Mouse (Mus musculus) left cerebral cortex, adult 9 months (tissue): Measurements from ENCODE around the gene Inpp4a.
A peak's percentile ranks its signal among the peaks of the same experiment; 100 is the strongest.

Experiments
- DNase-seq, 2 experiments: peaks; one replicate each; pipeline ENCODE4 v3.0.0; 2022; ENCODE audit warnings: low spot score in 2 of 2

Inpp4a gene

DNA sequence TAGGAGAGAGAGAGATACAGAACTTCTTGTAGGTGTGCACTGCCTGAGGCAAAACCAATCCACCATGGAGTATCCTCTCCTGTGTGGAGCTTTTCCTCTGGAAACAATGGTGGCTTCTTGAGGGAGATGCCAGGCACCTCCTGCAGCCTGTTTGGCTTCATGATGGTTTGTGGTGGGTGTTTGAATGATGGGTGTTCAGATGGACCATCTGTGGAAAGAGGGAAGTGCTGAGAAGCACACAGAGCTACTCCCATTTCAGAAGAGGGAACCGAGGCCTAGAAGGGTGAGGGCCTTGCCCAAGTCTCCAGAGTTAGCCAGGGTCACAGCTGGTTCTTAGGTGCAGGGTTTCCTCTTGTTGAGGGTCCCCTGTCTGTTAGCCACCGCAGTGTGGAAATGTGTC lies 23.0 kb downstream of the Inpp4a start:
- DNase-seq, result no peak

DNA sequence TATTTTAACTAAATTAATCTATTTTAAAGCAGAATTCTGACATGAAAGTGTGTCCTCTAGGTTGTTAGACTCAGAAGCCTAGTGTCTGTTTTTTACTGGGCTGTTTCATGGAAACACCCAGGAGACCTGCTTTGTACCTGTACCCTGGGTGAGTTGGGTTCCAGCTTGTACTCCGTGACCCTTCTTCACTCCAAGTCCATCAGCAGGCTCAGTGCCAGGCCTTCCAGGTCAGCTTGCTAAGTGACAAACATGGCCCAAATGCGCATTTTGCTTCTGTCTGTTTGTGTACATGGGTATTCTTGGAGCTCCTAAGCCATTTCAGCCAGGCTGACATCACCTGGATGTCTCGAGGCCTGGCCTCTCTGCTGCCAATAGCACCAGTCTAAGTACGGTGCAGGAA lies 23.5 kb downstream of the Inpp4a start:
- no peak for DNase-seq

DNA sequence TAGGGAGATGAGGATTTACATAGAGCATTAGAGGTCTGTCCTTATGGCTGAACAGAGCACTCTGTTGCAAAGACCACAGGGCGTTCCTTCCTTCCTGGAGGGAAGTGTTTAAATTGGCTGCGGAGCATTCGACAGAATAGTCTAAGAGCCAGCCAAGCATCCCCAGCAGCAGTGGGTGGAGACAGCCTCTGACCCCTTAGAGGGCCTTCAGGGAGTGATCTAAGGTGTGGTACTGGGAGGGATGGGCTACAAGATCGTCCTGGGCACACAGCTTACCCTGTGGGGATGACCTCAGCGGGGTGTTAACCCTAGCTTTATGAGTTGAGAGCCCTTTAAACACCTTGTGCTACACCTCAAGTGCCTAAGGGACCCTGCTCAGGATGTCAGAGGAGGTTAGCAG lies 24.9 kb downstream of the Inpp4a start:
- DNase-seq, result no peak

DNA sequence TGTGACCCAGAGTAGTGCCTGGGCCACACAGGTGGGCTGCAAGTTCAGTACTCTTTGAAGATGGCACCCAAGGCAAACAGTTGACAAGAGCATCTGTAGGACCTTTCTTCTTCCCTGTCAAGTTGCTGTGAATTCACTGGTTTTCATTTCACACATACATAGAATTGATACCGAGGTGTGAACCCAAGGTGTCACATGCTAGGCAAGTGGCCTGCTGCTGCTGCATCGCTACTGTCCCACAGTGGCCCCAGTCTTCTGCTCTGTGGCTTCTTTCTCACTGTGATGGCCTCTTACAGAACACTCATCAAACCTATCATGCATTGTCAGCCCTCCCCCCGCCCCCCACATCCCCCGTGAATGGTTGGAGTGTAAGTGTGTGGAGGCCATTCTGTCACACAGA lies 27.6 kb downstream of the Inpp4a start:
- DNase-seq, result no peak

DNA sequence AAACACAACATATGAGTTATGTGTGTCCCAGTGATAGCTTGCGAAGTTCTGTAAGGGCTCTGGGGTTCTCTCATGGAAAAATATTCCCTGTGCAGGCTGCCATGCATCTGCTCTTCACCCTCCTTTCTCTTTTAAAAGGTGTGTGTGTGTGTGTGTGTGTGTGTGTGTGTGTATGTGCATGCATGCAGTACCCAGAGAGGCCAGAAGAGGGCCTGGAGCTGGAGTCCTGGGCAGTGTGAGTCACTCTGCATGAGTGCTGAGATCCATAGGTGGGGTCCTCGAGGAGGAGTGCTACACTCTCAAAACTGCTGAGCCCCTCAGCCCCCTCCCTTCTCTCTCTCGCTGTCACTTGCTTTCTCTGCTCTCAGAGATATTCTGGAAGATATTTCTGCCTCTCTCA lies 29.5 kb downstream of the Inpp4a start:
- DNase-seq, result no peak

DNA sequence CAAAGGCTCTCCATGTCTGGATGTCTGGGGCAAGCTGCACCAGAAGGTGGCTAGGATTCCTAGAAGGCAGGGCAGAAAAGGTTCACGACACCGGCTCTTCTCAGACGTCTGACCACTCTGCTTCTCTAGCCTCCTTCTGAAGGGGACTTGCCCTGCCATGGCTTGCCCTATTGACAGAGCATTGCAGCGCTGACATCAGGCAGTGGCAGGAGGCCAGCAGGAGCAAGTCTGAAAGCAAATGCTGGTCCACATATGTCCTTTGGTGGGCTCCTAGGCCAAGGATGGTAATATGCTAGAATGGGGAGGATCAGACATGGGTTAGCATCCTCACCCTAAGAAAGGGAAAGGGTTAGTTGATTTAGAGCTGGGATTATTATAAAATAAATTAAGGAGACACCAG lies 30.2 kb downstream of the Inpp4a start:
- no peak for DNase-seq

DNA sequence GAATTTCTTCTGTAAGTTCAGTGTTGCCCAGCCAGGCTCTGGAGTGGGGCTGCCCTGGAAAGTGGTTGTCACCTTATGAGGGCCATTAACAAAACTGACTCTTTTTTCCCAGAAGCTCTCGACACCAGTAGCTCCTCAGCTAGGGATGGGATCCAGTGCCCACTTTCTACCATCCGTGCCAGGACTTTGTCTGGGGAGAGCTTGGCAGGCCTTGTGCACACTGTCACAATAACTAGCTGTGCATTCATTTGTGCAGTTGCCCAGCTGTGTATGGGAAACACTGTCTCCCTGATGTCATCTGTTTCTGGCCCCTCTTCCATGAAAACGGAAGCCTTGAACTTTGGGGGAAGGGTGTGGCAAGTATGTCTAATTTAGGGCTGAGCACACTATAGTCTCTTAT lies 33.1 kb downstream of the Inpp4a start:
- no peak for DNase-seq

DNA sequence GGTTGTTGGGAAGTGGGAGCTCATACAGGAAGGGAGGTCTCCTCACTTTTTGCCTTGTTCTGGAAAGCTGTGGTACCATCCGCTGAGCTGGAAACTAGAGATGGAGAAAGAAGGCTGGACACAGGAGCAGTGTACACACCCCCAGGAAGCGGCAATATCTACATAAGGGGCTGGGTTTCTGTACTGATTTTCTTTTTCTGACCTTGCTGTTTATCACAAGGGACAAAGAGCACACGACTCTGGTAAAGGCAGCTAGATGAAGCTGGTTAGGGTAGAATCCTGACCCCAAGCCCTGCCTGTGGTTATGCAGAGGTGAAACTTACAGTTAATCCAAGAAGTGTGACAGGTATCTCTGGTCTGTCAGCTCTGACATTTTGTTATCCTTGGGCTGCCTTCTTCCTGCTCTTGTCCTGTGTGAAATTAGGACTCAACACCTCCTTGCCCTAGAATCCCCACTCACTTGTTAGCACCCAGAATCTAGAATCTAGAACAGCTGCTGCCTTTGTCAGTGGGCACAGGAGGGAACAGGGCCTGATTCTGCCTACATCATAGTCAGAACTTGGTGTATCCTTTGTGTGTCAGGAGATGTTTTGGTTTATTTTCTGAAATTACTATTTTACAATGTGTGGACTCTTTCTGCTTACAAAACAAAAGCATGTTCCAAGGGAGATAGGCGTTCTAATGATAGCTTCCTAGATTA lies 34.2 kb downstream of the Inpp4a start:
- no peak for DNase-seq

DNA sequence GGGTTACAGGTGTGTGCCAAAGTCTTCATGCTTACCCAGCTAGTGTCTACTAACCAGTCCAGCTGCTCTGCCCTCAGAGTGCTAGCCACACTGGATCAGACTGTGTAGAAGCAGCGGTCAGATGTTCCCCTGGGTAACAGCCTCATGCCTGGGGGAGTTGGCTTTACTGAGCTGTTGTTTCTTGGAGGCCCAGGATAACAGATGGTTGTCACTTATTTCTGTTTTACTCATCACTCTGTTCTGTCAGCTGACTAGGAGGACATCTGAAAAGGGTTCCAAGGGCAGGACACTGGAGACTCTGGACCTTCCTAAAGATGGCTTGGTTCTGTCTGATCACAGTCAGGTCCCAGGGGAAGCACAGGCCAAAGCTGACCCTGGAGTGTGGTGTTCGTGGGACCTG lies 36.4 kb downstream of the Inpp4a start:
- DNase-seq, result no peak

DNA sequence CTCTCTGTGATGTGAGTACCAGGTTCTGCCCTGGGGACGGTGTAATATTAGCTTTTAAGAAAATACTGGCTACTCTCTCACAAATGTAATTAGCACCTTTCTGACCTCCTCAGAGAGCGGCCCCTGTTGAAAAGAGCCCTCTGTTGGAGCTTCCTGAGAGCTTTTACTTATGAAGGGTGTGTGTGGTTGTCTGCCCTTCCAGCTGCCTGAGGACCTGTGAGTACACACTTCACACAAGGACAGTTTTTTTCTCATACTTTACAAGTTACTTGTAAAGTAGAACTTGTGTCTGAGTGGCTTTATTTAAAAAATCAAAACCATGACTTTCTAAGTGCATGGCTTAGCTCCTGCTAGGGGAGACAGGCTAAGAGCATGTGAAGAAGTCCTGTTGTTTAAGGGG lies 37.1 kb downstream of the Inpp4a start:
- DNase-seq, result no peak

DNA sequence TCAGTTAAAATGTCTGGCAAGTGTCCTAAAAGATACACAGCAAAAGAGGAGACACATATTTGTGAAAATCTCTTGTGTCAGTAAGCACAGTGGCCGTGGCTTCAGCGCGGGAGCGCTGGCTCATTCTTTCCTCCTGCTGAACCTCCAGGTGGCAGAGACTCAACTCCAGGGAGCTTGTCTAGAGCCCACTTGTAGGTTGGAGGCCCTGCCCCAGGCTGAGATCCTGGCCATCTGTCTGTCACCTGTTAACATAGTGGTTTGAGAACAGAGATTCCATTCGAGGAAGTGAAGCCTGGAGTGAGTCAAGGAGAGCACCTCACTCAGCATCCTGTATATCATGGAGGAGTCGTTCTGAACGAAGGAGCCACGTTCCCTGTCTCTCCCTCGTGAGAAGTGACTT lies 37.6 kb downstream of the Inpp4a start:
- no peak for DNase-seq

DNA sequence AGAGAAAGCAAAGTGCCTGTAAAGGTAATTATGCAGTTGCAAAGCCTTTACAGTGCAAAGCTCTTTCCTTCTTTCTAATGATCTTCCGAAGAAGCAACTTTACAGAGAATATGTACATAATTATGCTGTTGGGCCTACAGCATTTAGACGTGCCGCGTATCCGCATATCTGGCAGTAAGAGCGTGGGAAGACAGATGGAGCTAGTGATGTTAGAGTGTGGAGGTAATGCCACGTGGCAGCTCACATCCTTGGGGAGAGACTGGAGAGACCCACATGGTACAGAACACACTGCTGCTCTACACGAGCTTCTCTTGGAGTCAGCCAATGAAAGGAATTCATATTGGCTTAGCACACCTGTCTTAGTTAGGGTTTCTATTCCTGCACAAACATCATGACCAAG lies 39.5 kb downstream of the Inpp4a start:
- DNase-seq, result peak; percentile 55 to 66

DNA sequence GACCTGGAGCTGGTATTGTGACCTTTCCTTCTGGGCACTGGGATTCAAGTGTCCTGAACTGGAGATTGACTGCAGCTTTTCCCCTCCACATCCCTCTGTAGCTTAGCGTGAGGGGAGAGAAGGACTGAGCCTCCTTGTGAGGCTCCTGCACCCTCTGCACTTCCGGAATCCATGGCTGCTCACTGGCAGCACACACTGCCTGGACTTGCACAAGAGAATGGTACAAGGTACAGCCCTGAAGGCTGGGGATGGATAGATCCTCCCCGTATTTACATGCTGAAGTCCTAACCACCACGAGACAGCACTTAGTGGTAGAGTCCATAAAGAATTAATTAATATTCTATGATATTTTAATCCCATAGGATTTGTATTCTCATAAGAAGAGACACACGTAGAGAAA lies 41.7 kb downstream of the Inpp4a start:
- DNase-seq, result no peak

DNA sequence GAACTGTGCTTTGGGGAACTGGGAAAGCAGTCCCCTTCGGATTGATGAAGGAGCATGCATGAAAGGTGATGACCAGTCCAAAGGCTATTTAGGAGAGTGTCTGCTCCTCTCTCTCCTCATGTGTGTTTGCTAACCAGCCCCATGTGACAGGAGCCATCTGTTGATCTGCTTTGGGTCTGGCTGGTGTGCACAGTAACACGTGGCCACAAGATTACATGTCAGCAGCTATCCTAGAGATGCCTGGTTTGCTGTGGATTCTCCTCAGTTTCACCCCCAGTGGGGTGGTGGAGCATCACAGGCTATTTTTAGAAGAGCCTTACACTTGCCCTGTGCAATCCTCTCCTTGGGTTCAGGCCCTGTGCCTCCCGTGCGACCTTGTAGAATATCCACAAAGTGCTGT lies 42.2 kb downstream of the Inpp4a start:
- DNase-seq, result no peak

DNA sequence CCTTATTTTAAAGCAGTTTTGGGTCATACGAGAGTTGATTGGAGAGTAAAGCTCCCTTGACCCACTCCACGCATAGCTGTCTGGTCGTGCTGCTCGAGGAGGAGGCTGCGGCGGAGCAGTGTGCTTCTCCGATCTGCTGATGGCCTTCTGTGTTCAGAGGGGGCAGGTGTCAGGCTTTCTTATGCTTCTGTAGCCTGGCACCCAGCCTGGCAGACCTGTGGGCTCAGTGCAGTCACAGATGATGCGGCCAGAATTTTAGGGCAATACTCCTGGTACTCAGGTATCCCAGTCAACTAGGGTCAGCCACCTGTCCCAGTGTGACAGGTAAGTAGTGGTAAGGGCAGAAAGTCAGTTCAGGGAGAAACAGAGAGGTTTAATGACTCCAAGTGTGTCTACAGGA lies 42.9 kb downstream of the Inpp4a start:
- DNase-seq, result no peak

DNA sequence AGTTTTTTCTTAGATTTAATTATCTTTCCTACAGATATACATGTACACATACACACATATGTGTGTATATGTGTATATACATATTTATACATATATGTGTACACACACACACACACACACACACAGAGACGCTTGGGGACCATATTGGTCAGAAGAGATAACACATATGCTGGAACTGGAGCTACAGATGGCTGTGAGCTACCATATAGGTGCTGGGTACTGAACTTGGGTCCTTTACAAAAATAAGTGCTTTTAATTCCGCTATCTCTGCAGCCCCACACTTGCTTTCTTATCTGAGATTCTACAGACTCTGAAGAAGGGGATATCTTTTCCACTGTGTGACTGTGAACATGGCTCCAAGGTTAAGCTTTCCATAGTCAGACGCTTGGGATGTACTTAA lies 43.6 kb downstream of the Inpp4a start:
- no peak for DNase-seq

DNA sequence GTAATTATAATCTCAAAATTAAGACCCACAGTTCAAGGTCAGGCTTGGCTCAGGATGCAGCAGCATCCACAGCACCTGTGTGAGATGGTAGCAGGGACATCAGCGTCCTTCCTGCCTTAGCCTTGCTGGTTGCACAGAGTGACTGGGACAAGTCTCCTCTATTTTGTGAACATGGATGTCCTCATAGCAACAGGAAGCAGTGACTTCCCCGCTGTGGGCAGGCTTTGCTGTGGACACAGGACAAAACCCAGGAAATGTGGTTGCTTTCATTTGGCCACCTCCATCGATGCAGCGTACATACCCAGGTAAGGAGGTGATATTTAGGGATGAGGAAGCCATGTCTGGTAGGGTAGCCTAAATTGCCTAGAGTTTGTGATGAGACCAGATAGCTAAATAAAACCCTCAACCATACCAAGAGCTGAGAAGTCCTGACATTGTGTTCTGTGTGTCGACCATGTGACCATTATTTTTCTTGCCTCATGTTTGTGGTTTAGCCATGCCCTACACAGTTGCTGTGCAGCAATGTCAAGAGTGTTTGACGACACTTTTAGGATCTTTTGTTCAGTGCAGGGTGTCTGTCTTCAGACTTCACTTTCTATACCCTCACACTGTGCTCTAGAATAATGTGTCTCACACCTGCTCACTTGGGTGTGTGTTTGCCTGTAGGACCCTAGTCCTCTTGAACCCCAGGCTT lies 44.7 kb downstream of the Inpp4a start:
- DNase-seq, result no peak

DNA sequence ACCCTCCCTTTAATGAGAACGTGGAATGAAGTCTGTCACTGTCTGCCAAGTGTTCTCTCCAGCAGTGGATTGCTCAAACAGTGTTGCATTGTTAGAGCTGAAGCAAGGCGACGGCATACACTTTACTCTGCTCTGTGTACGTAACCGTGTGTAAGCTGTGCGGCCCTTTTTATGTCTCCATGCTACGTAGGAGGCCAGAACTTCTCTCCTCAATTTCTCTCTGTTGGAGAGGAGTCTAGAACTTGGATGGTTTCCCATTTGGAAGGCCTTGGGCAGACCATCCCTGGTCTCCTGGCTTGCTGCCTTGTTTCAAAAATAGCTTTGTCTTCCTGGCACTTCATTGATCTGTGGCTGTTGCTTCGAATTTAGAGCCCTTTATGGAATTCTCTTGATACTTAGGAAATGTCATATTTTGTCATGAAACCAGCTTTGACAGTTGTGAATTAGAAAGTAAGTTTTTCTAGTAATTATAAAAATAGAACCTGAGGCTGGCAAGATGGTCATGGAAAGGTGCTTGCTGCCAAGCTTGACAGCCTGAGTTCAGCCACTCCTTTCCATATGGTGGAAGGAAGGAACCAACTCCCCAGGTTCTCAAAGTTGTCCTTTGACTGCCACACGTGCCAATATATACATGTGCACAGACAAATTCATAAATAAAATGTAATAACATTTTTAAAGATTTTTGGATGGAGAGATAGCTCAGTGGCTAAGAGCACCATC lies 47.9 kb downstream of the Inpp4a start:
- peak in 1 of 2 experiments; percentile 56 for DNase-seq

DNA sequence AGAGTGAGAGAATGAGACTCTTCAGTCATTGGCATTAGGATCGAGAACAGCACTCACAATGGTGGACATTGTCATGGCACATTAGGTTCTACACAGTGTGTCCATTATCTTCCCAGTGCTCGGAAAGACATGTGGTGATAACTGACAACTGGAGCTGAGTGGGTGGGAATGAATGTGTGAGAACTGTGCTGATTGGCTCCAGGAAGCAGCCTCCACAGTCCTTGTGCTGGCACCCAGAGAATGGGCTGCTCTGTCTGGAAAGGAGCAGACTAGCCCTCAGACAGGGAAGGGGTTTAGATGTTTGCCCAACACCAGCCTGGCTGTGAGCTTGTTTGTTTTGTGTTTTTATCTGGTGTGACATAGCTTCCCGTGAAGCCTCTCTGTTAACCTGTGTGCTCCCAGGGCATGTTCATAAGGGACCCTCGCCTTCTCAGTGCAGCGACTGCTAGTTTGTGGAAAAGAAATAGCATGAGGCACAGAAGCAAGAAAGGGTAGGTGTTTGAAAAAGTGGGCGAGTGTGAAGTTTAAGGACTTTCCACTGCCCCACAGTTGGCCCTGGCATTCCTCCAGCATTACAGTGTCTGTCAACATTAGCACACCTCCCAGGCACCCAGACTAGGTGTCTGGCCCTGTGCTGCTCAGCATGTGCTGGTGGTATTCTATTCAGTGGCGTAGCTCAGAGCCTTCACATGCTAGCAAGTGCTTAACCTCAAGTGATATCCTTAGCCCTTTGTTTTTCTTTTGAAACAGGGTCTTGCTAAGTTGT lies 51.4 kb downstream of the Inpp4a start:
- DNase-seq, result peak; percentile 61 to 81

DNA sequence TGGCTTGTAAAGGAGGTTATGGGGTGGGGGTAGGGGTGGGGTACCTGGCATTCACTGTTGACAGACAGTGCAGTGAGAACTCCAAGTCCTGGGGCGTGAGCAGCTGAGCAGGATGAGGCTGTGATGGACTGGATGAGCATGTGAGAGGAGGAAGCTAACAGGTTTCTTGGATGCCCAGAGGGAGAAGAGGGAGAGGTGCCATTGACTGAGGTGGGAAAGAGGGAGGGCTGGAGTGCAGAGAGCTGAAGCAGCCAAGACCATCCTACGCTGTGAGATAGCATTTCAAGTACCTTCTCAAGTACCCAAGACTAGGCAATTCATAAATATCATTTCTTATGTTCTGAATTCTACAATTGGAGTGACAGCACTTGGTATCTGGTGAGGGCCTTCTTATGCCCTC lies 52.3 kb downstream of the Inpp4a start:
- DNase-seq, result peak; percentile 48 to 61

DNA sequence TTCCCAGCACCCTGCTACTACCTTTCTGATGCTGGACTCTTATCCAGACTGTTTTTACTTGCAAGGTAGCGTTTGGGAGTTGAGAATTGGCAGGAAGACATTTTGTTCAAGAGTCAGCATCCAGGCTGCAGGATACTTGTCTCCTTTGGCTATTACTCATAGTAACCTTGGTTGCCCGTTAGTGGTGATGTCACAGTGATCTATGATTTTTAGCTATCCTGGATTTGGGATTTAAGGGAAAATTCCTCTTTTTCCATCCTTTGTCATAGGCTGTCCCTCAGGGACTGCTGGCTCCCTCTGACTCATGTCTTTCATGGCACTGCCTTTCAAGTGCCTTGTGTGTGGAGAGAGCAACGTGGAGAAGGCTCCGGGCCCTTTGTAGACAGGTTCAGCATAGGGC lies 53.8 kb downstream of the Inpp4a start:
- DNase-seq, result no peak

DNA sequence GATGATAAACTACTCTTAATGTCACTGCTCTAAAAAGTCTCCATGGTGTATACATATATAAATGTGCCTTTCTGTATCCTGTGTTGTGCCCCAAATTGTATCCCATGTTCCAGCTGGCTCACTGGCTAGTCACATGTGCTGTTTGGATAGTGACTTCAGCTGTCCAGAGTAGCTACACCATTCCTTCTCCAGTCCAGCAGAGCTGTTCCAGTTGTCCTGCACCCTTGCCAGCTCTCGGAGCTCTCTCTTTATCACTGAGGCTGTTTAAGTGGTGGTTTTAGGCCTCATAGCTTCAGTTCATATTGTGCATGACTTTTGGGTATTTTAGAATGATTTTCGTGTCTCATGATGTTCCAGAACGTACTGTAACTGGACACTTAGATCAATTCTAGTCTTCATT lies 55.8 kb downstream of the Inpp4a start:
- DNase-seq, result no peak
